Mouse (Mus musculus) layer of hippocampus, postnatal 36 days (tissue): Measurements from ENCODE around the gene Slc9a9. TPM values are rescaled to one million over a fixed set of nuclear protein-coding genes. Genes with fewer than 3 reads are reported as not detected.

Experiments
- DNase-seq, 2 experiments: peaks; one replicate each; pipeline ENCODE4 v3.0.0; 2022
- total RNA-seq, 2 experiments: library from RNA; stranded (reverse); gene quantifications; 2 replicates each; pipeline ENCODE4 v1.2.3; 2021

The Slc9a9 gene
- total RNA-seq, 2 experiments from 2014 or later = 15.1 to 16.4 TPM

DNA sequence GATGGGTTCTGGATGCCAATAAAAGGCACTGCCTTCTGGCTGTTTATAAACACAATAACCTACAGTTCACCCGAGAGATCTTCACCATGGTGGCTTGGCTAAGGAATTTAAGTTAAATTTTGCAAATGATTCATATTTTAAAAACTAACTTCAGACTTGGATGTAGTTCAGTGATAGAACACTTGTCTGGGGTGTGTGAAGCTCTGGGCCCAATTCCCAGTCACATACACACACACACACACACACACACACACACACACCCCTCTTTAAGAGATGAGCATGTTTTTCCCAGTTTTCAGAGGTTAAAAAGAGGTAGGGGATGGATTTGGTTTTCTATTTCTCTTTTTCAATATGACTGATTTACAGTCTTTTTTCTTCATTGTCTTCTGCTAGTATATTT, 15.9 kb downstream of the Slc9a9 start:
- no peak for DNase-seq

DNA sequence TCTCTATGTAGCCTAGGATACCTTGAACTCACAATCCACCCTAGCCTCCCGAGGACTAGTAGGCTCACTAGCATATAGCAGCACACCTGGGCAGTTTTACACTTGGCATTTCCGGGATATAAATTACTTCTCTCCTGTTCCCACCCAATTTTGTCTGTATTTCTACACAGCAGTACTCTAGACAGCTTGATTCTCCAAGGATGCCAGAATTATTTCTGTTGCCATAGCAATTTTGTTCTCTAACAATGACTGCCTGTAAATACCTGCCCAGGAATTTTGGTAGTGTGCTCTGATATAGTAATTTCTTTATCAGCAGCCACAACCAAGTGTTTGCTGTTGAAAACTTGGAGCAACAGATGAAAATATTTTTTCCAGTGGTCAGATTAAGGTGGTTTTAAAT, 16.7 kb downstream of the Slc9a9 start:
- DNase-seq = no peak

DNA sequence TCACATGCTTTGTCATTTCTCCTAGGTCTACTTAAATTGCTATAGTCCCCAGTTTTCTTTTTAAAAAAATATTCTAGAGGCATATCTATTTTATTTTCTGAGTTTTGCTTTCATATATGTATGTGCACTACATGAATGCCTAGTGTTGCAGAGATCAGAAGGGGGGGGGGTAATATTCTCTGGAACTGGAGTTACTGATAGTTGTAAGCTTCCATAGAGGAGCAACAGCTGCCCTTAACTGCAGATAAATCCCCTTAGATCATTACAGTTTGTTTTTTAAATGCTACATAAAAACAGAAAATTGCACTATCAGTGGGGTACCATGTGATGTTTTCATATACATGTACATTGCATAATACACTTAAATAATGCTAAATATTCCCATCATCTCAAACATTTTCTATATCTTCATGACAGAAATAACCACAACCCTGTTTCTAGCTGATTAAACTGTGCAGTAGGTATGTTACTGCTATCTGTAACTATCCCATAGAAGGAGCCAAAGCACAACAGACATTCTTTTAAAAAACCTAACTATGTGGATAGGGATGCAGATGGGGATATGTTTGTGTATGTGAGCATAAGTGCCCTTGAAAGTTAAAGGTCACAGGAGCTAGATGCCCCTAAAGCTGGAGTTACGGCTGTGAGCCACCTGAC, 17.6 kb downstream of the Slc9a9 start:
- no peak for DNase-seq

DNA sequence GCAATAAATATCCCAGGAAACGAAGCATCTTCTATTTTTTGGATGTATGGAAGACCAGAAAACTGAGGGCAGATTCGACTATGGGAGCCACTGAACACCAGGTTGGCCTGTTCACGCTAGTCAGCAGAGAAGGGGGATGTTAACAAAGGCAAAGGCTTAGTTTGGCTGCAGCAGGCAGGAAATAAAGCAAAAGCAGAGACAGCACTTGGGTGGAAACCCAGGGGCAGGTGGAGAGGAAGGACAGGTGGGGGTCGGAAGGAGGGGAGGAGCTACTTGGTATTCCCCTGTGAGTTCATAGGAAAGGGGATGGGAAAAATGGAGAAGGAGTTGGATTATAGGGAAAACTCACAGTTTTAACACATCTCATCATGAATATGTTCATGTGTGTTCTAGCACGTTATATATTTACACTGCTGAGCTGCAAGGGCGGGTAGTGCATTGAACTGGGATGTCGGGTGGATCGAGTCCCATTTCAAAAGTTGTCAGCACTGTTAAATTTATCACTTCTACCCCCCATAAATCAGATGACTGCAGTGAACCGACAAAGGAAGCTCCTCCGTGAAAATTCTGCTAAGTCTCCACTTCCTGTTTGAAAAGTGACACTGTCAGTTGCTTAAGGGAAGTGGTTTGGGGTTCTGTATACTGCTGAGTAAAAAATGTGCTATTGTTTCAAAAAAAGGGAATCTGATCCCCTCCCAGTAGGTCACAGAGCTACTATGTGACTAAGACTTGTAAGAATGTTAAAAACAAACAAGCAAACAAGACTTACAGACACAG, 21.8 kb downstream of the Slc9a9 start:
- no peak for DNase-seq

DNA sequence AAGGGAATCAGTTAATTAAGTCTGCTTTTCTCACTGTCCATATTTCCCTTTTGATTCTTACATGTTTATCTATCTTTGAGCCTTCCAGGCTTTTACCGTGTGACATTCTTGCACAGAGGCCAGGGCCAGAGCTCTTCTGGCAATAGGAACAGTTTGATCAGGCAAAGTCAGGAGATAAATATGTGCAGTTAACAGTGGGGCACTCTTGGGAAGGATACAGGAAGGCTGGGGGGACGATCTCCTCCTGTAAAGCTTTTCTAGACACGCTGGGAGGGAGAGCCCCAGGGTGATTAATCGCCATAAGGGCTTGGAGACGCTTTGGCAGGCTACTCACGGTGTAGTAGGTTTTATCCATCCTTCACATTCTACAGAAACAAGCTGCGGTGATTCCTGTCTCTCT, 22.4 kb downstream of the Slc9a9 start:
- no peak for DNase-seq

DNA sequence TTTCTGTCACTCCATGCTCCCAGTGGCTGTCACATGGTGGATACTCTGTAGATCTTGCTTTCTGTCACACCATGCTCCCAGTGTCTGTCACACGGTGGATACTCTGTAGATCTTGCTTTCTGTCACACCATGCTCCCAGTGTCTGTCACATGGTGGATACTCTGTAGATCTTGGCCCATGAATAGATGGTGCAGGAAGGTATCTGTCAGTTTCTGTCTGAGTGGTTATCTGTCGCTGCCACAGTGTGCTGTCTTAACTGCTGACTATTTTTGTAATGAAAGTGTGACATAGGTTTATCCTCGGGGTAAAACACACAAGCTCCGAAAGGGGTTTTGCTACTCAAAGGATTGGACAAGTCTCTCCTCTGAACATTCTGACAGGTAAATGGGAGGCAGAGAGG, 24.5 kb downstream of the Slc9a9 start:
- DNase-seq = no peak

DNA sequence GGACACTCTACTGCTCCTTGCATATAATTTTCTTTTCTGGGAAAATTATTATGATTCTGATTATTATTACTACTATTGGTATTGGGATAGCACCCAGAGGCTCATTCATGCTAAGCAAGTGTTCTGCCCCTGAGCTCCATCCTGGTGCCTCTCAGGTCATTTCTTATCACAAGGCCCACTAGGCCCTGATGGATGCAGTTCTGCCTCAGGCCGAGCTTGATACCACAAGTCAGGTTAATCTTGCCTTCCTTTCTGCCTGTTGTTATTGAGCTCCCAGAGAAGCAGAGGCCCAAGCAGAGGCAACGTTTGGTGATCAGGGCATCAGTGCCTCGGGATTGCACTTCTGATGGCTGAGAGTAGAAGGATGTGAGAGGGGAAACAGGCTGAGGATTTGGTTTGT, 25.3 kb downstream of the Slc9a9 start:
- no peak for DNase-seq

DNA sequence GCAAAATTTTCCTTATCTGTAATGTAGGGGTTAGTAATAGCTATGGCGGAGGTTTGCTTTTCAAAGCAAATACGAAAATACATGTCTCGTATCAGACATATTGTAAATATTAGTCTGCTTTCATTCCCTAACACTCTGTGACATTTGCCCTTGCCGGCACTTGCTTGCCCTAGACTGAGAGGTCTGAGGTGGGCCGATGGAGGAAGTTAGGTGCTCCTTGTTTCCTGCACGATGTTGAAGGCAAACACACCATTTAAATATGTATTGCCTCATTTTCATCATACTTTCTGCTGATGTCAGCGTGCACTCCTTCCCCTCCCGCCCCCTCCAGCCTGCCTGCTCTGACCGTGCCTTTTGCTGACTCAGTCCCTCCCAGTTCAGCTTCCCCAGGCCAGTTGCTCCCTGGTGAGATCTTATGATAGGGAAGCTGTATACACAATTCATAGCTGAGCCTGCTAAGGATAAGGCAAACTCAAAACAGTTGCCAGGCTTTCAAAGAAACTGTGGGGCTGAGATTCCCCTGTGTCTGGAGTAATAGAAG, 26.9 kb downstream of the Slc9a9 start:
- DNase-seq = no peak

DNA sequence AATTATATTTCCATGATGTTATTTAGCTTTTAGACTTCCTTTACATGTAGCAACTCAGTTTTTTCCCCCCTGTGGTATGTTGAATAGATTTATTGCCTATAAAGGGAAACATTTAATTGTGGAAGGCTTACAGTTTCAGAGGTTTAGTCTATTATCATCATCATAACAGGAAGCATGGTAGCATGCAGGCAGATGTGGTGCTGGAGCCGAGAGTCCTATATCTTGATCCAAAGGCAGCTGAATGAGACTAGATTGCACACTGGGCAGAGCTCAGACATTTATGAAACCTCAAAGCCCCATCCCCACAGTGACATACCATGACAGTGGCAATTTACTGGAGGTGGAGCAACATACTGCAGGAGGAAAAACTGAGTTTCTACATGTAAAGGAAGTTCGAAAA, 28.5 kb downstream of the Slc9a9 start:
- DNase-seq = no peak

DNA sequence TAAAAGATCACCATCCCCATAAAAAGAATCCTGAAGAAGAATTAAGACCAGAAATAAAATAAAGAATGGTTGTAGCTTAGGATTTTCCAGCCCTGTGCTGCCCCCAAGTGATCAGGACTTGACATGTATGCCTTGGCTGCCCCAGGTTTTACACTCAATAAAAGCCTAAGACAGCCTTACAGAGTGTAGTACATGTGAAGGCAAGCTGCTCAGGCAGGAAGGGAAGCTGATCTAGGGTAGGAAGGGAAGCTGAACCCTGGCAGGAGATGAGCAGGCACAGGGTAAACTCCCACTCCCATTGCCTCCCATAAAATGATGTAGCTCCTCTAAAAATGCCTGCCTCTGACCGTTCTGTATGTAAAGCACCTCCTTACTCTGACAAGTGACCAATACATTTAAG, 30.8 kb downstream of the Slc9a9 start:
- DNase-seq = peak; percentile 24 to 46

DNA sequence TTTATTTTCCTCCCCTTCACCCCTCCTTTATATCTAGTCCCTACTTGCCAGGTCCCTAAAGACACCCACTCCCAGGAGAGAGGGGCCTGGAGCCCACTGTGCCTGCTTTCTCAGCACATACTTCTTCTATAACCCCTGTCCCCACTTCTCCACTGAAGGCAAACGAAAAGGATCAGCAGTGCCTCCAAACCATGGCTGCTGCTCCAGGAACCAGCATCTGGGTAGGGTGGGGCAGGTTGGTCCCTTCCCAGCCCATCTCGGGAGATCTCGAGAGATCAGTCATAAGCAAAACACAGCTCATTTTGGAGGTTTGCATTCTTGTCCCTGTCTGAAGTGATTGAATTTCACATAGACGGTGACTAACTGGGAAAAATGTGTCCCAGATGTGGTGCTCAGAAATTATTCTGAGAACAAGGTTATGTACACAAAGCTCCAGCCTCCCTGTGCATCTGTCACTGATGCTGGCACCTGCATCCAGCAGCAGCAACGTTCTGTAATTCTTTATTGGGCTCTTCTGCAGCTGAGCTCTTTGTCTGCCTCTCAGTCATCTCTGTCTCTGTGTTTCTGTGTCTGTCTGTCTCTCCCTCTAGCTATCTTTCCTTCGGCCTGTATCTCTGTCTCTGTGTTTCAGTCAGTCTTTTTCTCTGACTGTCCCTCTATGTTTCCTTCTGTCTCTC, 31.6 kb downstream of the Slc9a9 start:
- DNase-seq = no peak

DNA sequence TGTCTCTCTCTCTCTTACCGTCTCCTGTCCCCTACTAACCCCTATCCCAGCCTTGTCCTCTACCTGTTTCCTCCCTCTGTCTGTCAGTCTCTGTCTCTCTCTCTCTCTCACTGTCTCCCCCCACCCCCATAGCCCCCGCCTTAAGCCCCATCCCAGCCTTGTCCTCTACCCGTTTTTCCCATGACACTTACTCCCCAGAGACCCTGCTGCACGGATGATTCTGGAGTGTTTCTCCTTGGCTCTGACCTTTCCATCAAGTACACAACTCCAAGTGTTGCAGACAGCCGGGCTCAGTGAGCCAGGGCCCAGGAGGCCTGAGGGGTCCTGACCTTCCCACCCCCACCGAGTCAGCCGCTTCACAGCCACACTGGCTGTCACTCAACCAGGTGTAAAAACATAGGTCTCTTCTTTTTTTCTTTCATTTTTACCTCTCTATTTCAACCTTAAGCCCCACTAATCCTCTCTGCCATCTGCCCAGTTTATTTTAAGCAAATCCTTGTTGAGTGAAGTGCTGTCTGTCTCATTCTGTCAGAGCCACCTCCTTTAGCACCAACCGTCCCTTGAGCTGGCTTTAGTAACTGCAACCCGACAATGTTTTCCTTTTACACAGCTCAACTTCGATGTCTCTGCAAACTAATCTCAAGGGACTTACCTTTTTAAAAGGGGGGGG, 32.4 kb downstream of the Slc9a9 start:
- DNase-seq = no peak

DNA sequence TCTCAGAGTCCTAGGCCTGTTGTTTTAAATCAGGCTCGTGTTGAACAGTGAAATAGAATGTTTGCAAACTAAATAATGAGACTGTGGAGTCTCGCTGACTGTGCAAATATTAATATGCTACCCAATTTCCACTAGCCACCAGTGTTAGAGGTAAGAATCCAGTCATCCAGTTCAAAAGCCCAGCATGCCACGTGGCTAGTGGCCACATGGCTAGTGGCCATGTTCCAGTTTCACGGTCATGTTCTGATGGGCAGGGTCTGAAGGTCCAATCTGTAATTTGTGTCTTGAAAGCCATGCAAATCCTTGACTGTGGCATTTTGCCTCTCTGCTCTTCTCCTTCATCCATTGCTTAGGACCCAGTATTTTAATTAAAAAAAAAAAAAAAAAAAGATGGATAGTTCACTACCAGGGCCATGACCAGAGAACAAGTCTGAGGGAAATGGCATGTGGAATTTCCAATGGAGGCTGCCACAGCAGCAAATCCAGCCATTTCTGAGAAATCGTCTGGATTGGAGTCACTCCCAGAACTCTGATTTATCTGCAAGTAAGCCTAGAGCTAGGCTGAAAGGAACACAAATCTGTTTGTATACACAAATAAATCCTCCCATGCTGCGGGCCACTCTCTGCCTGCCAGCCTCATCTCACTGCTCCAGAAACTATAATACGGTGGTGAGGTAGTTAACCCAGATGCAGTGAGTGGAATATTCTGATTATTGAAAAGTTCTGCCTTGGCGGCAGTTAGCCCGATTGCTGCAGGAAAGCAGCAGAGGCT, 35.5 kb downstream of the Slc9a9 start:
- peak; percentile 30 to 35 for DNase-seq

DNA sequence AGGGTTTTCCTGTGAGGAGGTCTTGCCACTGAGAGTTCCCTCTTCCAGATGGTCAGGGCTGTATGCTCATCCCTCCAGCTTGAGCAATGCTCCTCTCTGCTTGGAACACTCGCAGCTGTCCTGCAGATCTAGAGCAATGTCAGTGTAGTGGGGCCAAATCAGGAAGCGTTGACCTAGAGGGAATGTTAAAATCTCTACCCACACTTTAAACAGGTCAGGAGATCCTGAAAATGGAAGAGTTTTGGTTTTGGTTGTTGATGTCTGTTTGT, 36.0 kb downstream of the Slc9a9 start:
- no peak for DNase-seq

DNA sequence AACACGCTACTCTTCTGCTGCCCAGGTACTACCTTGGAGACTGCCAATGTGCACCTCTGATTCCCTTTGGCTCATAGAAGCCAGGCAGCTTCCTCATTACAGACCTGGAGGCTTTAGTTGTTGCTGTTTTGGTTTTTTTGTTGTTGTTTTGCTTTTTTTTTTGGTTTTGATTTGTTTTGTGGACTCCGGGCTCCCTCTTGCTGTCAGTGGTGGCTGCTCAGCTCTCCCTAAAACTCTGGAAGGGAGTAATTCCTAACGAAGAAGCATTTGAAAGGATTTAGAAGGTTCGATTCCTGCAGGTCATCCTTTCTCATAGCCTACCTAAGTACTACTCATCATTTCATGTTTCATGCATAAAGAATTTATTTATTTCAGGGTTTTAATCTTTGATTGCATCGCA, 42.4 kb downstream of the Slc9a9 start:
- DNase-seq = no peak

DNA sequence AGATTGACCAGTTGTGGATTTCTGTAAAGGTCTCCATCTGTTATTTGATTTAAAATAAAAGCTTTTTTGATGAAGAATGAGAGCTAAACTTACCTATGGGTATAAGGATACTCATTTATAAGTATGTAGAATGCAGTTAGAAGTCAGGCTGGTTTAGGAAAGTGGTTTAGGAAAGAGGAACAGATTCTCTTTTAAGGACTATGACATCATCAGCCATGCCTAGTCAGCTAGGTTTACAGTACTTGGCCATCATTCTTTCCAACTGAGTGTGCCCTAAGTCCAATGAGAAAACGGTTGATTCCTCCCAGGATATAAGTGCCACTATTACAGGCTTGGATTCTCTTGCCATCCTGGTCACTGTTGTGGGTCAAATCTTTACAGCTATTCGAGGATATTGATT, 47.0 kb downstream of the Slc9a9 start:
- no peak for DNase-seq

DNA sequence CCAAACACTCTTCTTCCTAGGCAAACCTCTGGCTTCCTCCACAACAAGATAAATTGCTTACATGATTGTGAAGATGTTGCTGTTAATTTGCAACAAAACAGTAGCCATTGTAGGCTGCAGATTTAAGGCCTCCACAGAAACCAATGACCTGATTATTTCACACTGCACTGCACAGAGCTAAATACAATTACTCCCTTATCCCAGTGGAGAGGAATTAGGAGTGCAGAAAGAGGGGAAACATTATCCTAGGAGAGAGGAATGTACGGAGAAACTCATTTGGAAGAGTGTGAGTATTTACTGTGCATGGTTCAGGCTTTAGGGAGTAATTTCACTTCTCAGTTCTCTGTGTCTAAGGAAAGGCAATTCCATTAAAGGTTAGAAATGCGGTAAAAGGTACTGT, 53.9 kb downstream of the Slc9a9 start:
- DNase-seq = no peak

DNA sequence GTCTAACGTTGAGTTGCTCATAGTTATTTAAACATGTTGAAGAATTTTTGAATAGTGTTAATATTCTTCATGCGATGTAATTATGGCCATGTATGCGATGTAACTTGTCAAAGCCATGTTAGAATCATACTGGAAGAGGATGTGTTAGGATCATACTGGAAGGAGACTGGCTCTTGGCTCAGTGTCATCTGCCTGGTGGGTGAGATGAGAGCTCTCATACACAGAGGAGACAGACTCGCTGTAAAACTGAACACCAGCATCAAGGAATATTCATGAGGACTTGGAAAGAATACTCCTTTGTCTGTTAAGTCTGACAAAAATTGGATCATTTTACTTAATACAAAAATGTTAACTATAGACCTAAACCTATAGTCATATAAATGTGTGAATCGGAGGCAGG, 55.4 kb downstream of the Slc9a9 start:
- DNase-seq = no peak

DNA sequence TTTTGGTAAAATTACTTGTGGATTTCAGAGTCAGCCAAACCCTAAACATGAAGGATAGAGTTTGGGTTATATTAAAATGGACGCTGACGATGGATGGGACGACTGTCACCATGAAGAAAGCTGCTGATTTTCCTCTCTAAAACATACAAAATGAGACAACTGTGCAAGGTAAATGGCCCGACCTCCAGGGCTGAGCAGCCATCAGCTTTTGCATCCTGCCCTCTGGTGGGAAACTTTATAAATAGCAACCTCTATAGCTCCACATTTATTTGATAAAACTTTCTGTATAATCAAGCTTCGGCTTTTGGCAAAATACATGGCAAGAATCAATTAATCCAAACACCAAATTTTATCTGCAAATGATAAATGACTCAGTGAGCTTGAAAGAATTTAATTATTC, 57.7 kb downstream of the Slc9a9 start:
- DNase-seq = no peak

DNA sequence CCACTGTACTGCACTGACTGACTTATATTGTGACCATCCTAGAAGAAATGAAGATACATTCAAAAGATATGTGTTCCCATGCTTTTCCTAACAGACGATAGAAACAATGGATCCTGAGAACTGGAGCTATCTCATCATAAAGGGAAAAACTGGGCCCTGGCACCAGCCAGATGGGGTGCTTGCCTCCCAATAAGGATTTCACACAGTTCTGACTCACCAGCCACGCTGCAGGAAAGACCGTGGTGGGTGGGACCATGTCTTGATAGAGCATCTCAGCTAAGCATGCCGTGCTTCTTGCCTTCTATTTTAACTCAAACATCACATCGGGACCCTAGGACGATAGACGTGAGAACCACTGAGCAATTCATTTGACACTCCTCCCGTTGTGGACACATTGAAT, 60.7 kb downstream of the Slc9a9 start:
- no peak for DNase-seq

DNA sequence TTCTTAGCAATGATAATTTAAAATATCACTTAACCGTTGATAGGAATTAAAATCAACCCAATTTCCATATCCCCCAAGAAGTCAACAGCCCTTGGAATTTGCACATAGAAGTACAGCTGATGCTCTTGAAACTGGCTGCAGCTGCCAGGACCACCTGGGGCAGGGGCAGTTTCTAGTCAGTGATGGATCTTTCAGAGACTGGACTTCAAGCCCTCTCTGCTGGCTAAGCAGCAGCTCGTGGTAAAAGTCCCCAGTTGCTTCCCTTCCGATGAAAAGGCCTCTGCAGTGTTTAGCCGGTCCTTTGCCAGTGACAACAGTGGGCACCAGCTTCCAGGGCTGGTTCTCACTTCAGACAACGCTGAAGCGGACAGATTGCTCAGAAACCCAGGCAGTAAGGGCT, 62.4 kb downstream of the Slc9a9 start:
- no peak for DNase-seq

DNA sequence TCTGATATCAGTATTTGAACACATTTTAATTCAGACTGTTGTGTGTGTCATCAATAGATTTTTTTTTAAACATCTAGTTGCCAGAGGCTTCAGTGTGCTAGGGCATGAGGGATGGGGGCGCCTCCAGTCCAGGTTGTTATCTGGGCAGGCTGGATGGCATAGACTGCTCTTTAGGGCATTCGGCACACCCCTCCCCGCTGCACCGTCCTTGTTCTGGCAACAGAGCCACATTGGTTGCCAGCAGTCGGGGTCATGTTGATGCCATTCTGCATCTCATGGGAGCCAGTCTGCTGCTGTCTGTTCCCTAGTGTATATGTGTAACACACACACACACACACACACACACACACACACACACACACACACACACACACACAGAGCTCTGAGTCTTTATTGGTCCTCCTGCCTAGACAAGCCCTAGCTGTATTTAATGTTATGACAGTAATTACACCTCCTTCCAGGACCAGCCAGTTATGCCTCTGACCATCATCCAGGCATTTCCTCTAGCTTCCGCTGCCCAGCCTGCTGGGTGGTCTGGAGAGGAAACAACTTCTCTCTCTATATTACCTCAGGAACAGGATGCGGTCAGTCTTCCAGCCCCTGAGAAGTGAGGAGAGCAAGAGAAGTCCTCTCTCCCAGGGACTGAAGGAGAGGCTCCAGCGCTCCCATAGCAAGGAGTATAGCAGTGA, 63.0 kb downstream of the Slc9a9 start:
- DNase-seq = no peak
